Mouse (Mus musculus): ENCODE measurements around the gene Tnks1bp1. TPM values are rescaled to one million over a fixed set of nuclear protein-coding genes. Genes with fewer than 3 reads are reported as not detected.

The Tnks1bp1 gene
- polyA plus RNA-seq, 1 experiment from 2014 or later = 21.8 TPM

- H3K4me3 ChIP-seq (replicated peaks; ENCODE audit: low read depth, low read length) = no peak overlapping the region
- 25% methylated on average over 4 of the region's 4 CpGs for WGBS
- H3K9me3 ChIP-seq (replicated peaks; ENCODE audit: low read length) = no peaks in the 10 kb centered on the region
- H3K9ac ChIP-seq (ENCODE audit: low read depth, low read length) = no peak overlapping the region
- no peaks in the 10 kb centered on the region for H3K27me3 ChIP-seq (ENCODE audit: insufficient read depth, low read length)
- no peaks in the 10 kb centered on the region for H3K4me1 ChIP-seq (replicated peaks; ENCODE audit: insufficient read depth, low read length)
- DNase-seq (ENCODE audit: low spot score) = peak; percentile 68
- H3K36me3 ChIP-seq (ENCODE audit: insufficient read depth, low read length) = no peaks in the 10 kb centered on the region
- no peak overlapping the region for H3K4me2 ChIP-seq (ENCODE audit: low read length)
- peak; percentile 49; the same call in 1 of the 2 replicates for ATAC-seq (replicated peaks; ENCODE audit: low FRiP score, low read depth)
- H3K27ac ChIP-seq = no peak overlapping the region
- TF ChIP-seq CTCF (IDR thresholded peaks at IDR 0.05; ENCODE audit: low read depth) = peak; percentile 78
These were observed 25.8 kb upstream of the Tnks1bp1 start for GRCm38 (mm10) chr2:85022043-85022442.

- ATAC-seq (replicated peaks; ENCODE audit: low FRiP score, low read depth) (no peak), DNase-seq (ENCODE audit: low spot score) (no peak)
- H3K9me3 ChIP-seq (replicated peaks; ENCODE audit: low read length) = no peaks in the 10 kb centered on the region
- H3K4me3 ChIP-seq (replicated peaks; ENCODE audit: low read depth, low read length) = no peak overlapping the region
- no peak overlapping the region for H3K27ac ChIP-seq
- no peak overlapping the region for H3K9ac ChIP-seq (ENCODE audit: low read depth, low read length)
- no peaks in the 10 kb centered on the region for H3K27me3 ChIP-seq (ENCODE audit: insufficient read depth, low read length)
- H3K4me1 ChIP-seq (replicated peaks; ENCODE audit: insufficient read depth, low read length) = no peaks in the 10 kb centered on the region
- WGBS = 78% methylated on average over 3 of the region's 3 CpGs
- TF ChIP-seq CTCF (IDR thresholded peaks at IDR 0.05; ENCODE audit: low read depth) = no peak
- no peak overlapping the region for H3K4me2 ChIP-seq (ENCODE audit: low read length)
- H3K36me3 ChIP-seq (ENCODE audit: insufficient read depth, low read length) = no peaks in the 10 kb centered on the region
These were observed 21.6 kb upstream of the Tnks1bp1 start for GRCm38 (mm10) chr2:85026178-85026577.

- no peak overlapping the region for H3K4me3 ChIP-seq (replicated peaks; ENCODE audit: low read depth, low read length)
- H3K27me3 ChIP-seq (ENCODE audit: insufficient read depth, low read length) = no peaks in the 10 kb centered on the region
- no peak for TF ChIP-seq CTCF (IDR thresholded peaks at IDR 0.05; ENCODE audit: low read depth)
- DNase-seq (ENCODE audit: low spot score) (no peak), ATAC-seq (replicated peaks; ENCODE audit: low FRiP score, low read depth) (no peak)
- H3K36me3 ChIP-seq (ENCODE audit: insufficient read depth, low read length) = no peaks in the 10 kb centered on the region
- H3K9ac ChIP-seq (ENCODE audit: low read depth, low read length) = no peak overlapping the region
- no peak overlapping the region for H3K4me2 ChIP-seq (ENCODE audit: low read length)
- H3K27ac ChIP-seq = no peak overlapping the region
- 72% methylated on average over 5 of the region's 5 CpGs for WGBS
- H3K9me3 ChIP-seq (replicated peaks; ENCODE audit: low read length) = no peaks in the 10 kb centered on the region
- H3K4me1 ChIP-seq (replicated peaks; ENCODE audit: insufficient read depth, low read length) = no peaks in the 10 kb centered on the region
These were observed 20.5 kb upstream of the Tnks1bp1 start for GRCm38 (mm10) chr2:85027281-85027680.

- TF ChIP-seq CTCF (IDR thresholded peaks at IDR 0.05; ENCODE audit: low read depth) = no peak
- Histone ChIP-seq H3K4me1 (replicated peaks; ENCODE audit: insufficient read depth, low read length) (no peaks in the 10 kb centered on the region), H3K27me3 (ENCODE audit: insufficient read depth, low read length) (no peaks in the 10 kb centered on the region), H3K27ac (no peak overlapping the region), H3K9me3 (replicated peaks; ENCODE audit: low read length) (no peaks in the 10 kb centered on the region), H3K4me2 (ENCODE audit: low read length) (no peak overlapping the region), H3K36me3 (ENCODE audit: insufficient read depth, low read length) (no peaks in the 10 kb centered on the region), H3K9ac (ENCODE audit: low read depth, low read length) (no peak overlapping the region), H3K4me3 (replicated peaks; ENCODE audit: low read depth, low read length) (no peak overlapping the region)
- WGBS = 14% methylated on average over 6 of the region's 6 CpGs
- peak; percentile 14 for DNase-seq (ENCODE audit: low spot score)
- no peak for ATAC-seq (replicated peaks; ENCODE audit: low FRiP score, low read depth)
These were observed 17.9 kb upstream of the Tnks1bp1 start for GRCm38 (mm10) chr2:85029897-85030296.

- H3K9ac ChIP-seq (ENCODE audit: low read depth, low read length) = no peak overlapping the region
- no peaks in the 10 kb centered on the region for H3K9me3 ChIP-seq (replicated peaks; ENCODE audit: low read length)
- no peaks in the 10 kb centered on the region for H3K36me3 ChIP-seq (ENCODE audit: insufficient read depth, low read length)
- H3K27me3 ChIP-seq (ENCODE audit: insufficient read depth, low read length) = no peaks in the 10 kb centered on the region
- no peak for DNase-seq (ENCODE audit: low spot score)
- WGBS = 53% methylated on average over 6 of the region's 6 CpGs
- H3K27ac ChIP-seq = no peak overlapping the region
- ATAC-seq (replicated peaks; ENCODE audit: low FRiP score, low read depth) = no peak
- no peak overlapping the region for H3K4me2 ChIP-seq (ENCODE audit: low read length)
- H3K4me1 ChIP-seq (replicated peaks; ENCODE audit: insufficient read depth, low read length) = no peaks in the 10 kb centered on the region
- TF ChIP-seq CTCF (IDR thresholded peaks at IDR 0.05; ENCODE audit: low read depth) = no peak
- H3K4me3 ChIP-seq (replicated peaks; ENCODE audit: low read depth, low read length) = no peak overlapping the region
These were observed 16.8 kb upstream of the Tnks1bp1 start for GRCm38 (mm10) chr2:85030989-85031388.

- no peak for ATAC-seq (replicated peaks; ENCODE audit: low FRiP score, low read depth)
- Histone ChIP-seq H3K36me3 (ENCODE audit: insufficient read depth, low read length) (no peaks in the 10 kb centered on the region), H3K27ac (no peak overlapping the region), H3K4me3 (replicated peaks; ENCODE audit: low read depth, low read length) (no peak overlapping the region), H3K9me3 (replicated peaks; ENCODE audit: low read length) (no peaks in the 10 kb centered on the region), H3K4me1 (replicated peaks; ENCODE audit: insufficient read depth, low read length) (peaks cover 6% of the 10 kb centered on the region), H3K27me3 (ENCODE audit: insufficient read depth, low read length) (no peaks in the 10 kb centered on the region), H3K9ac (ENCODE audit: low read depth, low read length) (no peak overlapping the region), H3K4me2 (ENCODE audit: low read length) (no peak overlapping the region)
- TF ChIP-seq CTCF (IDR thresholded peaks at IDR 0.05; ENCODE audit: low read depth) = no peak
- 81% methylated on average over 2 of the region's 2 CpGs for WGBS
- DNase-seq (ENCODE audit: low spot score) = no peak
These were observed 14.7 kb upstream of the Tnks1bp1 start for GRCm38 (mm10) chr2:85033121-85033520.

GRCm38 (mm10) chr2:85034169-85034568 is 13.7 kb upstream of the Tnks1bp1 start:
- no peak for DNase-seq (ENCODE audit: low spot score)
- 85% methylated on average over 7 of the region's 7 CpGs for WGBS
- no peaks in the 10 kb centered on the region for H3K27me3 ChIP-seq (ENCODE audit: insufficient read depth, low read length)
- no peak overlapping the region for H3K4me3 ChIP-seq (replicated peaks; ENCODE audit: low read depth, low read length)
- no peaks in the 10 kb centered on the region for H3K9me3 ChIP-seq (replicated peaks; ENCODE audit: low read length)
- TF ChIP-seq CTCF (IDR thresholded peaks at IDR 0.05; ENCODE audit: low read depth) = no peak
- peaks cover 11% of the 10 kb centered on the region for H3K4me1 ChIP-seq (replicated peaks; ENCODE audit: insufficient read depth, low read length)
- no peak overlapping the region for H3K4me2 ChIP-seq (ENCODE audit: low read length)
- no peak overlapping the region for H3K27ac ChIP-seq
- ATAC-seq (replicated peaks; ENCODE audit: low FRiP score, low read depth) = no peak
- no peak overlapping the region for H3K9ac ChIP-seq (ENCODE audit: low read depth, low read length)
- H3K36me3 ChIP-seq (ENCODE audit: insufficient read depth, low read length) = no peaks in the 10 kb centered on the region

All from kidney, postnatal 0 days (tissue).